Mouse (Mus musculus) CH12.LX (cell line): ENCODE results near the gene Macrod2. TPM values are rescaled to one million over a fixed set of nuclear protein-coding genes. Genes with fewer than 3 reads are reported as not detected.

Source experiments
- DNase-seq: peaks from one replicate; pipeline ENCODE4 v3.0.0-alpha.2; 2013; ENCODE audit errors: extremely low read depth
- H3K27ac ChIP-seq: 2 replicates; pipeline ENCODE4 v1.5.1; 2012; ENCODE audit warnings: low read depth, mild to moderate bottlenecking, control low read depth, moderate library complexity; ENCODE audit not compliant: insufficient read depth
- H3K27me3 ChIP-seq: replicated peaks from 2 replicates; pipeline ENCODE3; 2012; ENCODE audit warnings: inconsistent platforms
- H3K36me3 ChIP-seq, 2 experiments: replicated peaks in 1 of 2; 2 replicates each; pipeline versions ENCODE3 to v1.6.1; 2012; ENCODE audit warnings: inconsistent platforms in 1 of 2, low read length in 1 of 2, mild to moderate bottlenecking in 1 of 2, mixed read lengths in 1 of 2, moderate library complexity in 1 of 2; ENCODE audit not compliant: control insufficient read depth in 1 of 2, insufficient read depth in 1 of 2
- H3K4me1 ChIP-seq, 2 experiments: 2 replicates each; pipeline ENCODE4 v1.6.1; 2012; ENCODE audit warnings: inconsistent platforms in 1 of 2, moderate library complexity in 1 of 2; ENCODE audit not compliant: insufficient read depth in 2 of 2, control insufficient read depth in 1 of 2
- H3K4me2 ChIP-seq: 2 replicates; pipeline ENCODE4 v1.6.1; 2012; ENCODE audit warnings: low read depth, mild to moderate bottlenecking, control low read depth; ENCODE audit not compliant: poor library complexity, insufficient read depth, severe bottlenecking
- H3K4me3 ChIP-seq, 3 experiments: fragments of 150-350 bp in 1 of 3; sonication (generic) in 1 of 3; replicated peaks in 1 of 3; 2 replicates each; pipeline versions ENCODE3 to v1.5.1; 2011 to 2012; ENCODE audit warnings: low read depth in 2 of 3, low read length in 2 of 3, mild to moderate bottlenecking in 2 of 3, moderate library complexity in 2 of 3, control low read depth in 1 of 3, improper control_type of control experiment in 1 of 3, inconsistent platforms in 1 of 3, mixed read lengths in 1 of 3; ENCODE audit not compliant: poor library complexity in 1 of 3
- H3K79me2 ChIP-seq: replicated peaks from 2 replicates; pipeline ENCODE4 v1.6.1; 2012; ENCODE audit warnings: mild to moderate bottlenecking, moderate library complexity; ENCODE audit not compliant: control insufficient read depth, poor library complexity, insufficient read depth, severe bottlenecking; ENCODE audit errors: extremely low read depth
- H3K9ac ChIP-seq: 2 replicates; pipeline ENCODE4 v1.6.1; 2012; ENCODE audit warnings: low read depth, mild to moderate bottlenecking, control low read depth, moderate library complexity; ENCODE audit not compliant: insufficient read depth
- H3K9me3 ChIP-seq: replicated peaks from 2 replicates; pipeline ENCODE3; 2012; ENCODE audit warnings: low read length, inconsistent platforms, mixed read lengths
- BHLHE40 ChIP-seq: IDR thresholded peaks from 2 replicates; pipeline ENCODE4 v1.6.1; 2011; ENCODE audit warnings: mild to moderate bottlenecking, low read depth, low read length, improper control_type of control experiment
- CHD2 ChIP-seq: IDR thresholded peaks from 2 replicates; pipeline ENCODE4 v1.6.1; 2011; ENCODE audit warnings: low read length, improper control_type of control experiment
- ETS1 ChIP-seq: conservative IDR thresholded peaks from 2 replicates; pipeline ENCODE4 v1.6.1; 2012; ENCODE audit warnings: low read depth, mild to moderate bottlenecking, inconsistent platforms, low read length, improper control_type of control experiment, moderate library complexity
- GABPA ChIP-seq: IDR thresholded peaks from 2 replicates; pipeline ENCODE4 v1.6.1; 2012; ENCODE audit warnings: low read depth, low read length, improper control_type of control experiment, inconsistent platforms; ENCODE audit not compliant: insufficient replicate concordance
- HCFC1 ChIP-seq: IDR thresholded peaks from 2 replicates; pipeline ENCODE4 v1.6.1; 2012; ENCODE audit warnings: low read depth, mild to moderate bottlenecking, inconsistent platforms, low read length, improper control_type of control experiment
- JUND ChIP-seq: conservative IDR thresholded peaks from 2 replicates; pipeline ENCODE4 v1.6.1; 2011; ENCODE audit warnings: low read depth, low read length, improper control_type of control experiment
- KAT2A ChIP-seq: IDR thresholded peaks from 2 replicates; pipeline ENCODE4 v1.6.1; 2012; ENCODE audit warnings: low read length, improper control_type of control experiment, inconsistent platforms; ENCODE audit not compliant: insufficient replicate concordance
- MAFK ChIP-seq: IDR thresholded peaks from 2 replicates; pipeline ENCODE4 v1.6.1; 2011; ENCODE audit warnings: low read length, improper control_type of control experiment; ENCODE audit not compliant: insufficient replicate concordance
- MXI1 ChIP-seq: IDR thresholded peaks from 2 replicates; pipeline ENCODE4 v1.6.1; 2011; ENCODE audit warnings: mild to moderate bottlenecking, low read depth, low read length, improper control_type of control experiment
- MYC ChIP-seq: IDR thresholded peaks from 2 replicates; pipeline ENCODE4 v1.6.1; 2011; ENCODE audit warnings: low read depth, mild to moderate bottlenecking, improper control_type of control experiment, low read length
- NELFE ChIP-seq: IDR thresholded peaks from 2 replicates; pipeline ENCODE4 v1.6.1; 2011; ENCODE audit warnings: low read depth, low read length, improper control_type of control experiment
- NRF1 ChIP-seq: IDR thresholded peaks from 2 replicates; pipeline ENCODE4 v1.6.1; 2014; ENCODE audit warnings: low read depth, mild to moderate bottlenecking, inconsistent platforms, low read length, improper control_type of control experiment, moderate library complexity
- POLR2A ChIP-seq: IDR thresholded peaks from 2 replicates; pipeline ENCODE4 v1.6.1; 2011; ENCODE audit warnings: low read depth, mild to moderate bottlenecking, improper control_type of control experiment, low read length
- SMC3 ChIP-seq: IDR thresholded peaks from 2 replicates; pipeline ENCODE4 v1.6.1; 2011; ENCODE audit warnings: low read depth, low read length, improper control_type of control experiment
- TCF12 ChIP-seq: IDR thresholded peaks from 2 replicates; pipeline ENCODE4 v1.6.1; 2014; ENCODE audit warnings: low read depth, mild to moderate bottlenecking, inconsistent platforms, low read length, improper control_type of control experiment
- USF2 ChIP-seq: conservative IDR thresholded peaks from 2 replicates; pipeline ENCODE4 v1.6.1; 2011; ENCODE audit warnings: low read depth, low read length, improper control_type of control experiment
- ZC3H11A ChIP-seq: IDR thresholded peaks from 2 replicates; pipeline ENCODE4 v1.6.1; 2012; ENCODE audit warnings: low read depth, mild to moderate bottlenecking, inconsistent platforms, low read length, improper control_type of control experiment
- dilution Hi-C: fragments of 300-500 bp; cut with MboI; formaldehyde crosslinking; loops from 2 replicates; pipeline ENCODE4 v1.14.3; 2020; ENCODE audit warnings: low sequenced_read_pairs; ENCODE audit not compliant: extremely low pct_unique_long_range_greater_than_20kb, extremely low pct_ligation_motif_present
- in situ Hi-C: fragments of 300-500 bp; cut with MboI; formaldehyde crosslinking; loops from 3 replicates; pipeline ENCODE4 v1.14.3; 2019; ENCODE audit warnings: low sequenced_read_pairs, low pct_ligation_motif_present, low pct_unique_long_range_greater_than_20kb, mixed read lengths
- polyA plus RNA-seq: library from polyadenylated mRNA; unstranded; fragments of >175 nt; gene quantifications from 2 replicates; pipeline ENCODE4 v1.2.1, GENCODE M21; 2012; ENCODE audit warnings: low read depth; ENCODE audit not compliant: insufficient read length
- total RNA-seq, 2 experiments: library from RNA; depleted of rRNA; stranded (reverse); fragments of 300-350 nt in 1 of 2; fragments of >200 nt in 1 of 2; gene quantifications; 2 replicates each; pipeline ENCODE4 v1.2.3; 2012 to 2014

Gene Macrod2
- total and polyA plus RNA-seq, 3 experiments = not detected

- no peaks in the 10 kb centered on the region for H3K36me3 ChIP-seq
- no peaks in the 10 kb centered on the region for H3K4me1 ChIP-seq
- no peak overlapping the region for H3K4me2 ChIP-seq
- no peak overlapping the region for H3K9ac ChIP-seq
- H3K27ac ChIP-seq = no peak overlapping the region
- TF ChIP-seq MYC (no peak), MXI1 (no peak), KAT2A (no peak), HCFC1 (no peak), TCF12 (no peak), ZC3H11A (no peak), POLR2A (no peak), JUND (no peak), MAFK (no peak), NRF1 (no peak), ETS1 (no peak), USF2 (no peak), CHD2 (no peak), NELFE (no peak), GABPA (no peak), BHLHE40 (no peak)
- no peak for DNase-seq
- in situ Hi-C loops (no loop called here), dilution Hi-C loops (no loop called here)
- no peaks in the 10 kb centered on the region for H3K79me2 ChIP-seq
- no peaks in the 10 kb centered on the region for H3K27me3 ChIP-seq
- peaks cover 45% of the 10 kb centered on the region for H3K9me3 ChIP-seq
- H3K4me3 ChIP-seq = no peak overlapping the region
These were observed 1822.3 kb downstream of the Macrod2 start for GRCm38 (mm10) chr2:142217371-142217770.

DNA sequence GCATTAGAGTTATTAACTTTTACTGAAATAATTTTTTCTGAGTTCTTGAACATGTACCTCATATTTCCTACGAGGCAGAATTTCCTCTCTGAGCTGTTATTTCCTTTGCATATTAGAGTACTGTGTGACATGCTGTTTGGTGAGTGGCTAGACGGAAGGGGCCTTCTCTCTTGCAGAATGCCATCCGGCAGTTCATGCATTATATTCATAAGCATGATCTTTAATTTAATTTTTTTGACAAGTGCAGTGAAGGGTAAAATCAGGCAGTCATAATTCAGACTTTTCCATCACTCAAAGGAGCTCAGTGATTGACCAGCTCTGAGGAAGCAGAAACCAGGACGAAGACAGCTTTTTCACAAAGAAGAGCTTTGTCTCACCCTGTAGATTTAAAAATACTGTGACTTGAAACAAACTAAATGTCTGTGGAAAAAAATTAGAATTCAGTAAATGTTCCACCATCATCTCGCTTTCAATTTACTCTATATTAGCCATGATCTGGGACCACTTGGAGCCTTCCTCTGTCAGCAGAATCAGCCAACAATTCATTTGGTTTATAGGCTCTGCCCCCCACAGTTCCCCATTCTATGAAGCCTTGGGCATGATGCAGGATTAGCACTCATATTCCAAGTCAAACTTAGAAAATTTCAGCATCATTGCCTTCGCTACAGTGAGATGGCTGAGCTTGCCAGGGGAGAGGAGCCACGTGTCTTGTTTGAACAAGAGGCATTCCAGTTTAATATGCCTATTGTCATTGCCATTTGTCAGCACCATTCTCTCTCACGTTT lies 1827.2 kb downstream of the Macrod2 start:
- H3K27ac ChIP-seq = no peak overlapping the region
- H3K4me1 ChIP-seq = no peaks in the 10 kb centered on the region
- H3K79me2 ChIP-seq = no peaks in the 10 kb centered on the region
- H3K9ac ChIP-seq = no peak overlapping the region
- no peaks in the 10 kb centered on the region for H3K36me3 ChIP-seq
- H3K4me3 ChIP-seq = no peak overlapping the region
- peaks cover 51% of the 10 kb centered on the region for H3K9me3 ChIP-seq
- no peaks in the 10 kb centered on the region for H3K27me3 ChIP-seq
- no peak for TF ChIP-seq SMC3
- H3K4me2 ChIP-seq = no peak overlapping the region
- dilution Hi-C loops = no loop called here
- in situ Hi-C loops = no loop called here
- DNase-seq = no peak
